Mouse (Mus musculus): ENCODE data around the gene Ptger3. TPM values are rescaled to one million over a fixed set of nuclear protein-coding genes. Genes with fewer than 3 reads are reported as not detected.

Ptger3 gene
- polyA plus RNA-seq, 1 experiment, result not detected

DNA sequence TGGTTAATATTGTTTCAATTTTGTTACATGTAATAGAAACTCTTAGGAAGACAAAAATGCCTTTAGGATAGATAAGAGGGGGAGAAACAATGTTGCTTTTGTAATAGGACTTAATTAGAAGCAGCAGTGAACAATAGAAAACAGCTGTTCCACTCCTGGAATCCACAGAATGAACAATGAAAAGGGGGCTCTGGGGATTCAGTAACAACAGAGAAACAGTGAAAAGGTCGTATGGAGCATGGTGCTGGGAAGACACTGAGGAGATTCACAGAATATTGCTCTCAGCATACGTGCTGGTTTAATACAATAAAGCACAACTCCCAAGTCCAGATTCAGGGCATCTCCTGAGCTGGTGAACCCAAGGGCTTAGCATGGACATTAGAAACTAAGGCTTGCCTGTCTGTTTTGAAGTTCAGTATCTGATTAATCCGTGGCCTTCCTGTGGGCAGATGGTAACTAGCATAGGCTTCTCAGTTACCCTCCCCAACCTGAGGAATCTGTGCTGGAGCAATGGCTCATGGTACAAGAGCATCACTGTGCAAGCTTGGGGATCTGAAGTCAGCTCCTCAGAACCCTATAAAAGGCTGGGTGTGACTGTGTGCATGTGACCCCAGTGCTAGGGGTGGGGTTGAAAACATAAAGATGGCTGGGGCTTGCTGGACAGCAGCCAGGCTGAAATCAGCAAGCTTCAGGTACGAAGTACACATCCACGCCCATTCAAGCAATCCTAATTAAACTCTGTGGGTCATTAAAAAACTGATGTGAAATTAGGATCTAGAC lies 16.1 kb downstream of the Ptger3 start:
- Histone ChIP-seq H3K4me1 (ENCODE audit: control insufficient read depth, insufficient read depth, low read length) (no peaks in the 10 kb centered on the region), H3K27ac (ENCODE audit: control insufficient read depth, insufficient read depth, low read depth, low read length) (no peak overlapping the region), H3K4me3 (ENCODE audit: control insufficient read depth, low read depth, low read length) (no peak overlapping the region), H3K36me3 (ENCODE audit: control insufficient read depth, insufficient read depth, low read length) (no peaks in the 10 kb centered on the region), H3K27me3 (ENCODE audit: control insufficient read depth, insufficient read depth, low read length) (no peaks in the 10 kb centered on the region)
- TF ChIP-seq CTCF (IDR thresholded peaks at IDR 0.05; ENCODE audit: control insufficient read depth, insufficient read depth, insufficient replicate concordance, low read depth, low read length) (no peak), POLR2A (IDR thresholded peaks at IDR 0.05; ENCODE audit: control insufficient read depth, low read depth, low read length) (no peak)

DNA sequence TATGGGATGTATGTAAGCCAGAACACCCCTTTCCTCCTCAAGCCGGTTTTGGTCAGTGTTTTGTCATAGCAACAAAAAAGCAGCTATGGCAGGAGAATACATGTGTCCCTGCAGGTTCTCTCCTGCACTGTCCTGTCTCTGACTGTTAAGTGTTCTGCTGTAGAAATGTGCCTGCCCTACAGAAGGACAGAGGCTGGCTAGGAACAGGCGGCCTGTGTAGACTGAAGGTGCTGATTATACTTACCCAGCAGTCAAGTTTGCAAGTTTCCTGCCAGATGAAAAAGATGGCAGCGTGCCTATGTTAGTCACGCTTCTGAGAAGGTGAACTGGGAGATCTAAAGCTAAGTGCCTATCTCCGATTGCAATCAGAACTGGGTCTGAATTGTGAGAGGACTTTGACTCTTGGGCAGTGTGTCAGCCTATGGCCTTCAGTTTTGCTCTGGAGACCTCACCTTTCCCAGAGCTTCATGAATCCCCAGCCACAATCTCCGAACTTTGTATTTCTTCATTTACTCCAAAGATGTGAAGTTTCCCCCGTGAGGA lies 31.2 kb downstream of the Ptger3 start:
- no peaks in the 10 kb centered on the region for H3K36me3 ChIP-seq (ENCODE audit: control insufficient read depth, insufficient read depth, low read length)
- no peaks in the 10 kb centered on the region for H3K27me3 ChIP-seq (ENCODE audit: control insufficient read depth, insufficient read depth, low read length)
- no peak overlapping the region for H3K27ac ChIP-seq (ENCODE audit: control insufficient read depth, insufficient read depth, low read depth, low read length)
- TF ChIP-seq POLR2A (IDR thresholded peaks at IDR 0.05; ENCODE audit: control insufficient read depth, low read depth, low read length) (no peak), CTCF (IDR thresholded peaks at IDR 0.05; ENCODE audit: control insufficient read depth, insufficient read depth, insufficient replicate concordance, low read depth, low read length) (no peak)
- no peak overlapping the region for H3K4me3 ChIP-seq (ENCODE audit: control insufficient read depth, low read depth, low read length)
- no peaks in the 10 kb centered on the region for H3K4me1 ChIP-seq (ENCODE audit: control insufficient read depth, insufficient read depth, low read length)

GRCm38 (mm10) chr3:157604684-157605410 lies 38.2 kb downstream of the Ptger3 start:
- TF ChIP-seq POLR2A (IDR thresholded peaks at IDR 0.05; ENCODE audit: control insufficient read depth, low read depth, low read length) (no peak), CTCF (IDR thresholded peaks at IDR 0.05; ENCODE audit: control insufficient read depth, insufficient read depth, insufficient replicate concordance, low read depth, low read length) (no peak)
- Histone ChIP-seq H3K36me3 (ENCODE audit: control insufficient read depth, insufficient read depth, low read length) (no peaks in the 10 kb centered on the region), H3K4me3 (ENCODE audit: control insufficient read depth, low read depth, low read length) (no peak overlapping the region), H3K27ac (ENCODE audit: control insufficient read depth, insufficient read depth, low read depth, low read length) (no peak overlapping the region), H3K27me3 (ENCODE audit: control insufficient read depth, insufficient read depth, low read length) (no peaks in the 10 kb centered on the region), H3K4me1 (ENCODE audit: control insufficient read depth, insufficient read depth, low read length) (no peaks in the 10 kb centered on the region)

DNA sequence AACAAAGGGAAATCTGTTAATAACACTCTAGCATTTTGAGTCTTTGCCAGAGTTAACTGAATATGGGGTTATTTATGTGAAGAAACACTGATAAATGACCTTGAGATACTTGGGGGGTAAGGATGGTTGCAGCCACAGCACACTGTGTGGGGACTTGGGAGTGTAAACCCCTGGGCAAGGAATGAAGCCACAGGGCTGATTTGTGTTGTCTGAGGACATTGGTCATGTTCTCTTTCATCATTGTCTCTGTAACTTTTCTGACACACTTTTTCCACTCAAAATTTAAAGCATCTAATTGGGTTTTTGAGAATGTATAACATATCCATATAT lies 38.7 kb downstream of the Ptger3 start:
- Histone ChIP-seq H3K36me3 (ENCODE audit: control insufficient read depth, insufficient read depth, low read length) (no peaks in the 10 kb centered on the region), H3K4me3 (ENCODE audit: control insufficient read depth, low read depth, low read length) (no peak overlapping the region), H3K27ac (ENCODE audit: control insufficient read depth, insufficient read depth, low read depth, low read length) (no peak overlapping the region), H3K4me1 (ENCODE audit: control insufficient read depth, insufficient read depth, low read length) (no peaks in the 10 kb centered on the region), H3K27me3 (ENCODE audit: control insufficient read depth, insufficient read depth, low read length) (no peaks in the 10 kb centered on the region)
- TF ChIP-seq CTCF (IDR thresholded peaks at IDR 0.05; ENCODE audit: control insufficient read depth, insufficient read depth, insufficient replicate concordance, low read depth, low read length), result no peak
- no peak for TF ChIP-seq POLR2A (IDR thresholded peaks at IDR 0.05; ENCODE audit: control insufficient read depth, low read depth, low read length)

GRCm38 (mm10) chr3:157613542-157613941 lies 46.9 kb downstream of the Ptger3 start:
- Histone ChIP-seq H3K27me3 (ENCODE audit: control insufficient read depth, insufficient read depth, low read length) (no peaks in the 10 kb centered on the region), H3K4me1 (ENCODE audit: control insufficient read depth, insufficient read depth, low read length) (no peaks in the 10 kb centered on the region), H3K27ac (ENCODE audit: control insufficient read depth, insufficient read depth, low read depth, low read length) (no peak overlapping the region), H3K4me3 (ENCODE audit: control insufficient read depth, low read depth, low read length) (no peak overlapping the region), H3K36me3 (ENCODE audit: control insufficient read depth, insufficient read depth, low read length) (no peaks in the 10 kb centered on the region)
- TF ChIP-seq POLR2A (IDR thresholded peaks at IDR 0.05; ENCODE audit: control insufficient read depth, low read depth, low read length), result no peak
- TF ChIP-seq CTCF (IDR thresholded peaks at IDR 0.05; ENCODE audit: control insufficient read depth, insufficient read depth, insufficient replicate concordance, low read depth, low read length), result no peak

DNA sequence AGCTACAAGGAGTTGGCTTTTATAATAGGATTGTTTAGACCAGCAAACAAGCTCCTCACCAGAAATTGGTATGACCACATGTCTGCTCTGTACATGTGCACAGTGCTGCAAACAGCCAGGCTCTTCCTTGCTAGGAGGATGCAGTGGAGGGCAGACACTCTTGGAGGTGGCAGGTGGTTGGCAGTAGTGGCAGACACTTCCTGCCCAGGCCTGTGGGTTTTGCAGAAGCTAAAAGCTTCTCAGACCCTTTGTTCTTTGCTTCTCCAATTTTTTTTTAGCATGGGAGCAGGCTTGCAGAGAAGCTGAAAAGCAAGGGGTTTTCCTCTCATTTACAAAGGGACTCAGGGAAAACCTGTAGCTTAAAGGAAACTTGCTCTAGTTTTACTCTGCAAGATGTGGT lies 50.3 kb downstream of the Ptger3 start:
- Histone ChIP-seq H3K4me1 (ENCODE audit: control insufficient read depth, insufficient read depth, low read length) (no peaks in the 10 kb centered on the region), H3K27me3 (ENCODE audit: control insufficient read depth, insufficient read depth, low read length) (no peaks in the 10 kb centered on the region), H3K4me3 (ENCODE audit: control insufficient read depth, low read depth, low read length) (no peak overlapping the region), H3K27ac (ENCODE audit: control insufficient read depth, insufficient read depth, low read depth, low read length) (no peak overlapping the region), H3K36me3 (ENCODE audit: control insufficient read depth, insufficient read depth, low read length) (no peaks in the 10 kb centered on the region)
- TF ChIP-seq POLR2A (IDR thresholded peaks at IDR 0.05; ENCODE audit: control insufficient read depth, low read depth, low read length), result no peak
- no peak for TF ChIP-seq CTCF (IDR thresholded peaks at IDR 0.05; ENCODE audit: control insufficient read depth, insufficient read depth, insufficient replicate concordance, low read depth, low read length)

DNA sequence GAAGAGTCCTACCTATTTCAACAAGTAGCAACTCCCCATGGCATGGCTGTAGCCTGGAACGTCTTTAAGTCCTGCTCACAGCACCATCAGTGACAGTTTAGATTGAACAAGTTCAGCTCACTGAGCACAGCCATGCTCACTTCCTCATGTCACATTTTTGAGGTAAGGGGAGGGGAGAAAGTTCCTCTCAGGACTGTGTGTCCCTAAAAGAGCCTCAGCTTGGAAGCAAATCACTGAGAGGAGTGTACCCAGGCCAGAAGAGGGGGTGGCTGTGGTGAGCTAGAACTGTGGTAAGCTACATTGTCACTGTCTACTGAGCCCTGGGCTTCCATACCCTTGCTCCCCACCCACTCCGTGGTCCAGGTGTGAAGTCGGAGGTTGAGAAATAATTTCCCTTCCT lies 60.7 kb downstream of the Ptger3 start:
- TF ChIP-seq POLR2A (IDR thresholded peaks at IDR 0.05; ENCODE audit: control insufficient read depth, low read depth, low read length) (no peak), CTCF (IDR thresholded peaks at IDR 0.05; ENCODE audit: control insufficient read depth, insufficient read depth, insufficient replicate concordance, low read depth, low read length) (no peak)
- Histone ChIP-seq H3K27ac (ENCODE audit: control insufficient read depth, insufficient read depth, low read depth, low read length) (no peak overlapping the region), H3K27me3 (ENCODE audit: control insufficient read depth, insufficient read depth, low read length) (no peaks in the 10 kb centered on the region), H3K36me3 (ENCODE audit: control insufficient read depth, insufficient read depth, low read length) (no peaks in the 10 kb centered on the region), H3K4me3 (ENCODE audit: control insufficient read depth, low read depth, low read length) (no peak overlapping the region), H3K4me1 (ENCODE audit: control insufficient read depth, insufficient read depth, low read length) (no peaks in the 10 kb centered on the region)

Measured in testis, adult 2 months (tissue).